Mouse (Mus musculus) forebrain, postnatal 0 days (tissue): ENCODE measurements around the gene Med18. TPM values are rescaled to one million over a fixed set of nuclear protein-coding genes. Genes with fewer than 3 reads are reported as not detected.
"Not testable (repeated sequence)": the region's sequence is repeated elsewhere in the genome, so short reads cannot be mapped to it uniquely, and the experiment has no call there.

ENCODE experiments used
- ATAC-seq: fragments of 200-750 bp; cut with Nextera tagmentation; 2 replicates; pipeline ENCODE4 v1.8.0; 2017; ENCODE audit warnings: mild to moderate bottlenecking, moderate library complexity
- DNase-seq: peaks from one replicate; pipeline ENCODE4 v3.0.0-alpha.2; 2015
- H3K27ac ChIP-seq: fragments of 300-500 bp; sonication (generic); 2 replicates; pipeline ENCODE4 v1.5.1; 2014; ENCODE audit warnings: low read depth, mild to moderate bottlenecking, antibody characterized with exemption, low read length, moderate library complexity, mixed read lengths
- H3K27me3 ChIP-seq: fragments of 300-500 bp; sonication (generic); 2 replicates; pipeline ENCODE4 v1.6.1; 2014; ENCODE audit warnings: mild to moderate bottlenecking, low read length, mixed read lengths; ENCODE audit not compliant: insufficient read depth
- H3K36me3 ChIP-seq: fragments of 300-500 bp; sonication (generic); 2 replicates; pipeline ENCODE4 v1.6.1; 2014; ENCODE audit warnings: mild to moderate bottlenecking, moderate library complexity; ENCODE audit not compliant: insufficient read depth
- H3K4me1 ChIP-seq: fragments of 300-500 bp; sonication (generic); 2 replicates; pipeline ENCODE4 v1.6.1; 2014; ENCODE audit warnings: antibody characterized with exemption; ENCODE audit not compliant: insufficient read depth
- H3K4me2 ChIP-seq: fragments of 300-500 bp; sonication (generic); 2 replicates; pipeline ENCODE4 v1.6.1; 2014; ENCODE audit warnings: low read depth, mild to moderate bottlenecking, moderate library complexity
- H3K4me3 ChIP-seq: fragments of 300-500 bp; sonication (generic); 2 replicates; pipeline ENCODE4 v1.5.1; 2014; ENCODE audit warnings: low read depth, low read length, mixed read lengths
- H3K9ac ChIP-seq: fragments of 300-500 bp; sonication (generic); 2 replicates; pipeline ENCODE4 v1.6.1; 2014; ENCODE audit warnings: mild to moderate bottlenecking
- H3K9me3 ChIP-seq: fragments of 300-500 bp; sonication (generic); 2 replicates; pipeline ENCODE4 v1.6.1; 2016; ENCODE audit warnings: low read length
- CTCF ChIP-seq: sonication (generic); IDR thresholded peaks from 2 replicates; pipeline ENCODE4 v1.5.1; 2016; ENCODE audit warnings: antibody characterized with exemption, control low read depth, low read depth
- WGBS: fragments of 180-500 bp; shearing (Covaris S2); extraction: QIAGEN DNeasy Blood & Tissue Kit; methylation state at CpG from one replicate; pipeline ENCODE4 v1.1.7; 2014; 5-methylcytosine and 5-hydroxymethylcytosine counted together
- polyA plus RNA-seq: library from polyadenylated mRNA; unstranded; fragments of >200 nt; fragmentation: Nextera tagmentation; extraction: Ambion mirVana; gene quantifications from 2 replicates; pipeline ENCODE4 v1.2.1, GENCODE M21; 2015
- total RNA-seq: library from RNA; depleted of rRNA; stranded (reverse); fragments of >200 nt; gene quantifications from 2 replicates; pipeline ENCODE4 v1.2.3, GENCODE M21; 2014; rRNA removed

Med18 gene
- total and polyA plus RNA-seq, 2 experiments from 2014 or later: 15.4 to 18.5 TPM

DNA sequence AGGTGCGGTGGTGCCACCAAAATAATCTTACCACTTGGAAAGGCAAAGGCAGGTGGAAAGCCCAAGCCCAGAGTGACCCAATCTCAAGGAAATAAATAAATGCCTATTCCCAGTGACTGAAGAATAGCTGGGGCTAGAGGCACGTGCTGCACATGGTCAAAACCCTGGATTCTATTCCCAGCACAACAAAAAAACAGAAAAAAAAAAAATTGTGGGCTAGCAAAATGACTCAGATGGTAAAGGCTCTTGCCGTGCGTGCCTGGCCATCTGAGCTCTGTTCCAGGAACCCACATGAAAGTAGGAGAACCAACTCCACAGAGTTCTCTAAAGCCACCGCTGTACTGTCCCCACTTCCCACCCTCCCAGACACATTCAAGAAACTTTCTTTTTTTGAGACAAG is 43.2 kb downstream of the Med18 start:
- no peak for TF ChIP-seq CTCF
- H3K27me3 ChIP-seq: no peaks in the 10 kb centered on the region
- no peak overlapping the region for H3K27ac ChIP-seq
- no peaks in the 10 kb centered on the region for H3K36me3 ChIP-seq
- WGBS: 60% methylated on average over 5 of the region's 5 CpGs
- ATAC-seq: no peak
- H3K9ac ChIP-seq: no peak overlapping the region
- DNase-seq: no peak
- peak overlapping the region; percentile 67; the same call in 1 of the 2 replicates for H3K4me2 ChIP-seq
- no peaks in the 10 kb centered on the region for H3K4me1 ChIP-seq
- H3K9me3 ChIP-seq: no peaks in the 10 kb centered on the region
- H3K4me3 ChIP-seq: no peak overlapping the region

GRCm38 (mm10) chr4:132415966-132416365 is 47.8 kb downstream of the Med18 start:
- no peak overlapping the region for H3K4me2 ChIP-seq
- no peak overlapping the region for H3K9ac ChIP-seq
- DNase-seq (no peak), ATAC-seq (no peak)
- no peak overlapping the region for H3K27ac ChIP-seq
- no peaks in the 10 kb centered on the region for H3K4me1 ChIP-seq
- TF ChIP-seq CTCF: no peak
- no peak overlapping the region for H3K4me3 ChIP-seq
- no peaks in the 10 kb centered on the region for H3K9me3 ChIP-seq
- H3K27me3 ChIP-seq: no peaks in the 10 kb centered on the region
- no peaks in the 10 kb centered on the region for H3K36me3 ChIP-seq

DNA sequence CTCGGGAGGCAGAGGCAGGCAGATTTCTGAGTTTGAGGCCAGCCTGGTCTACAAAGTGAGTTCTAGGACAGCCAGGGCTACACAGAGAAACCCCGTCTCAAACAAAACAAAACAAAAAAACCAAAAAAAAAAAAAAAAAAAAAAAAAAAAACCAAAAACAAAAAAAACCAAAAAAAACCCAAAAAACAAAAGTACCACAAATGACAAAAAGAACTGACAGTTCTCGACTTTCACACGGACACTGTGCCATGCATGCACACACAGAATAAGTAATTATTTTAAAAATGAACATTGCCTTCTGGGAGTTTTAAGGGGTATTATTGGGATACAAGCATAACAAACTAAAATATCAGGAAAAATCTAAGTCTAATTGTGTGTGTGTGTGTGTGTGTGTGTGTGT is 50.5 kb downstream of the Med18 start:
- WGBS: 85% methylated on average over 4 of the region's 4 CpGs

GRCm38 (mm10) chr4:132411322-132412094 is 52.2 kb downstream of the Med18 start:
- Histone ChIP-seq H3K4me3 (no peak overlapping the region), H3K27me3 (no peaks in the 10 kb centered on the region), H3K4me1 (no peaks in the 10 kb centered on the region), H3K4me2 (no peak overlapping the region), H3K36me3 (no peaks in the 10 kb centered on the region), H3K27ac (no peak overlapping the region), H3K9ac (no peak overlapping the region), H3K9me3 (no peaks in the 10 kb centered on the region)
- ATAC-seq (no peak), DNase-seq (peak; percentile 57)
- 52% methylated on average over 8 of the region's 8 CpGs for WGBS
- TF ChIP-seq CTCF: peak; percentile 71

More for the DNA sequence above, 50.5 kb downstream of the Med18 start:
- H3K9ac ChIP-seq, H3K9me3 ChIP-seq, ATAC-seq, H3K4me3 ChIP-seq, H3K27me3 ChIP-seq, H3K36me3 ChIP-seq, H3K27ac ChIP-seq, H3K4me1 ChIP-seq, H3K4me2 ChIP-seq, DNase-seq: not testable (repeated sequence)

DNA sequence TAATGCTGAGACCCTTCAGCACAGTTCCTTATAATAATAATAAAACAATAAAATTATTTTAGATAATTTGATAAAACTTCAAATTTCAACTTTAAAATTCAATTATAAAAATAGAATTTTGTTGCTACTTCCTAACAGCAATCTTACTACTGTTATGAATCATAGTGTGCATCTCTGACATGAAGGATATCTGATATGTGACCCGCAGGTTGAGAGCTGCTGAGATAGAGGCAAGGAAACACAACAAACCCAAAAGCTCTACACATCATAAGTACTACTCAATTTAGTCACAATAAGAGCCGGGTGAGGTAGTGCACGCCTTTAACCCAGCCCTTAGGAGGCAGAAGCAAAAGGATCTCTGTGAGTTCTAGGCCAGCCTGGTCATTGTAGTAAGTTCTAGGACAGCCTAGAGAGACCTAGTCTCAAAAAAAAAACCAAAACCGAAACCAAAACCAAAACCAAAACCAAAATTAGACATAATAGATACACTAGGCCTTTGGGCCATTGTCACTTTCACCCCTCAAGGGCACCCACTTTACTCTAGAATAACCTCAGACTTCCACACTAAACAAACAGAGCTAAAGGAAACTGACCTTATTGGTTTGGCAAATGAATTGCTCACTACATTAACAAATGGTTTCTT is 54.0 kb downstream of the Med18 start:
- WGBS: 93% methylated on average over 4 of the region's 4 CpGs
- H3K4me2 ChIP-seq: no peak overlapping the region
- no peaks in the 10 kb centered on the region for H3K4me1 ChIP-seq
- no peaks in the 10 kb centered on the region for H3K36me3 ChIP-seq
- ATAC-seq (no peak), DNase-seq (no peak)
- H3K27ac ChIP-seq: no peak overlapping the region
- no peaks in the 10 kb centered on the region for H3K27me3 ChIP-seq
- H3K9ac ChIP-seq: no peak overlapping the region
- no peaks in the 10 kb centered on the region for H3K9me3 ChIP-seq
- no peak overlapping the region for H3K4me3 ChIP-seq
- no peak for TF ChIP-seq CTCF

Other genes starting within 250 kb of the Med18 start
- 17.1 and 21.3 TPM in 2 replicates for gene Gmeb1, start 202.3 kb downstream of the Med18 start, total RNA-seq
- 18.0 and 34.0 TPM in 2 replicates for gene Gmeb1, start 202.3 kb downstream of the Med18 start, polyA plus RNA-seq
- gene Taf12, start 189.5 kb downstream of the Med18 start, total RNA-seq: 8.0 and 15.2 TPM in 2 replicates
- 27.8 and 30.5 TPM in 2 replicates for gene Taf12, start 189.5 kb downstream of the Med18 start, polyA plus RNA-seq
- 0.71 and 1.8 TPM in 2 replicates for gene Rab42, start 160.5 kb downstream of the Med18 start, total RNA-seq
- gene Rab42, start 160.5 kb downstream of the Med18 start, polyA plus RNA-seq: 2.3 and 2.5 TPM in 2 replicates
- 57.2 and 62.1 TPM in 2 replicates for gene Trnau1ap, start 134.4 kb downstream of the Med18 start, total RNA-seq
- gene Trnau1ap, start 134.4 kb downstream of the Med18 start, polyA plus RNA-seq: 62.1 and 75.6 TPM in 2 replicates
- gene Rcc1, start 110.3 kb downstream of the Med18 start, total RNA-seq: 19.1 and 22.4 TPM in 2 replicates
- 23.3 and 24.9 TPM in 2 replicates for gene Rcc1, start 110.3 kb downstream of the Med18 start, polyA plus RNA-seq
- 3.2 and 3.9 TPM in 2 replicates for gene Phactr4, start 41.4 kb downstream of the Med18 start, total RNA-seq
- gene Phactr4, start 41.4 kb downstream of the Med18 start, polyA plus RNA-seq: 3.5 and 4.9 TPM in 2 replicates
- 6.3 and 15.1 TPM in 2 replicates for gene Sesn2, start 46.6 kb upstream of the Med18 start, total RNA-seq
- 6.9 and 9.0 TPM in 2 replicates for gene Sesn2, start 46.6 kb upstream of the Med18 start, polyA plus RNA-seq
- 898 and 1,334 TPM in 2 replicates for gene Atpif1, start 69.7 kb upstream of the Med18 start, total RNA-seq
- gene Atpif1, start 69.7 kb upstream of the Med18 start, polyA plus RNA-seq: 1,829 and 2,415 TPM in 2 replicates
- 103 and 111 TPM in 2 replicates for gene Dnajc8, start 71.6 kb upstream of the Med18 start, total RNA-seq
- gene Dnajc8, start 71.6 kb upstream of the Med18 start, polyA plus RNA-seq: 151 and 165 TPM in 2 replicates
- 0.38 TPM in 2 replicates for gene Ptafr, start 100.1 kb upstream of the Med18 start, total RNA-seq
- gene Ptafr, start 100.1 kb upstream of the Med18 start, polyA plus RNA-seq: 0.23 and 0.38 TPM in 2 replicates
- gene Eya3, start 175.1 kb upstream of the Med18 start, total RNA-seq: 18.6 and 21.8 TPM in 2 replicates
- gene Eya3, start 175.1 kb upstream of the Med18 start, polyA plus RNA-seq: 6.0 and 7.2 TPM in 2 replicates